Mouse (Mus musculus): ENCODE measurements around the gene Amdhd2. TPM values are rescaled to one million over a fixed set of nuclear protein-coding genes. Genes with fewer than 3 reads are reported as not detected.

Gene Amdhd2
- polyA plus RNA-seq, 1 experiment from 2014 or later = 28.8 TPM

GRCm38 (mm10) chr17:24154463-24154862 is 9.1 kb downstream of the Amdhd2 start:
- H3K36me3 ChIP-seq (ENCODE audit: control insufficient read depth, insufficient read depth, low read length) = 0 out of 2 replicates have a peak, but pooled peaks cover 3% of the 10 kb centered on the region
- WGBS = 79% methylated on average over 3 of the region's 3 CpGs

DNA sequence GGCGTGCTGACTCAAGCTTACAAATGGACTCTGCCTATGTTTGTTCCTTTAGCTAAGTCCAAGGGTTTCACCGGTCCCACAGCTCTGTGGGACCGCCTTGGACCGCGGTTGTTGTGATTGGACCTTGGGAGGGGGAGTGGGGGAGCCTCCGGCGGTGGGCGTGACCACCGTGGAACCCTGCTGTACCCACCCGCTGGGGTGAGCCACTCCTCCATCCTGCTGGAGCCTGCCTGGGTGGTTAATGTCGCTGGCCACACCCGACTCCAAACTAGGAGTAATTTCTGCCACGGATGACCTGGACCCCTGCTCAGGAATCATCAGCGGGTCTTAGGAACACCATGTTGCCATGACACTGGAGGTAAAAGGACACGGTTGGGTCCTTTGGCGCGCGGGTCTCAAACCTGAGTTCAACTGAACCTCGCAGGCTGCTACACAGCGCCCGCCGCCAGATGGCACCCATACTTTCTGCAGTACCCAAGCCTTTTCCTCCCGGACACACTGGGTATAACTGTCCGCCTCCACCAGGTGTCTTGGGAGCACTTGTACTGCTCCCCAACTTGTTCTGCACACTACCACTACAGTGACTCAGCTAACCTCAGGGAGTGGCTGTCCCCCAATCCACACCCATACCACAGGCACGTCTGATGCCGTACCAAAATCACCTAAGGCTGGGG is 11.5 kb downstream of the Amdhd2 start:
- peak overlapping the region; percentile 50 for H3K4me2 ChIP-seq (ENCODE audit: low read depth, low read length)

More at GRCm38 (mm10) chr17:24154463-24154862, 9.1 kb downstream of the Amdhd2 start:
- no peak overlapping the region for H3K27ac ChIP-seq (ENCODE audit: low read depth, low read length)
- H3K4me1 ChIP-seq (ENCODE audit: control insufficient read depth, insufficient read depth, low read length) = peaks cover 4% of the 10 kb centered on the region; the same call in 1 of the 2 replicates
- ATAC-seq (ENCODE audit: low read depth) = no peak
- no peaks in the 10 kb centered on the region for H3K9me3 ChIP-seq (ENCODE audit: control insufficient read depth, low read length)
- H3K9ac ChIP-seq (replicated peaks; ENCODE audit: low read depth, low read length) = no peak overlapping the region
- no peaks in the 10 kb centered on the region for H3K27me3 ChIP-seq (ENCODE audit: control insufficient read depth, insufficient read depth, low read length)
- H3K4me3 ChIP-seq (ENCODE audit: low read depth, low read length) = no peak overlapping the region
- no peak overlapping the region for H3K4me2 ChIP-seq (ENCODE audit: low read depth, low read length)

GRCm38 (mm10) chr17:24151382-24151781 is 12.2 kb downstream of the Amdhd2 start:
- ATAC-seq (ENCODE audit: low read depth) = no peak
- no peaks in the 10 kb centered on the region for H3K9me3 ChIP-seq (ENCODE audit: control insufficient read depth, low read length)
- H3K9ac ChIP-seq (replicated peaks; ENCODE audit: low read depth, low read length) = no peak overlapping the region
- no peak overlapping the region for H3K27ac ChIP-seq (ENCODE audit: low read depth, low read length)
- H3K36me3 ChIP-seq (ENCODE audit: control insufficient read depth, insufficient read depth, low read length) = 0 out of 2 replicates have a peak, but pooled peaks cover 3% of the 10 kb centered on the region
- peaks cover 4% of the 10 kb centered on the region; the same call in 1 of the 2 replicates for H3K4me1 ChIP-seq (ENCODE audit: control insufficient read depth, insufficient read depth, low read length)
- no peaks in the 10 kb centered on the region for H3K27me3 ChIP-seq (ENCODE audit: control insufficient read depth, insufficient read depth, low read length)
- 12% methylated on average over 7 of the region's 7 CpGs for WGBS
- H3K4me2 ChIP-seq (ENCODE audit: low read depth, low read length) = peak overlapping the region; percentile 50; the same call in 1 of the 2 replicates
- H3K4me3 ChIP-seq (ENCODE audit: low read depth, low read length) = no peak overlapping the region

More for the DNA sequence above, 11.5 kb downstream of the Amdhd2 start:
- no peaks in the 10 kb centered on the region for H3K27me3 ChIP-seq (ENCODE audit: control insufficient read depth, insufficient read depth, low read length)
- 0 out of 2 replicates have a peak, but pooled peaks cover 3% of the 10 kb centered on the region for H3K36me3 ChIP-seq (ENCODE audit: control insufficient read depth, insufficient read depth, low read length)
- H3K9me3 ChIP-seq (ENCODE audit: control insufficient read depth, low read length) = no peaks in the 10 kb centered on the region
- ATAC-seq (ENCODE audit: low read depth) = peak; percentile 87
- H3K9ac ChIP-seq (replicated peaks; ENCODE audit: low read depth, low read length) = 0 out of 2 replicates have a peak overlapping the region, but pooled peaks have one; percentile 4
- peak overlapping the region; percentile 28 for H3K4me3 ChIP-seq (ENCODE audit: low read depth, low read length)
- no peak overlapping the region for H3K27ac ChIP-seq (ENCODE audit: low read depth, low read length)
- 1% methylated on average over 26 of the region's 26 CpGs for WGBS
- peaks cover 4% of the 10 kb centered on the region; the same call in 1 of the 2 replicates for H3K4me1 ChIP-seq (ENCODE audit: control insufficient read depth, insufficient read depth, low read length)

- peak within 1 kb of the TSS; percentile 50 for H3K4me2 ChIP-seq (ENCODE audit: low read depth, low read length)
- H3K36me3 ChIP-seq (ENCODE audit: control insufficient read depth, insufficient read depth, low read length) = 0 out of 2 replicates have a peak, but pooled peaks cover 3% of the 10 kb centered on the region
- no peak within 1 kb of the TSS for H3K27ac ChIP-seq (ENCODE audit: low read depth, low read length)
- peaks cover 4% of the 10 kb centered on the region; the same call in 1 of the 2 replicates for H3K4me1 ChIP-seq (ENCODE audit: control insufficient read depth, insufficient read depth, low read length)
- H3K27me3 ChIP-seq (ENCODE audit: control insufficient read depth, insufficient read depth, low read length) = no peaks in the 10 kb centered on the region
- 0 out of 2 replicates have a peak within 1 kb of the TSS, but pooled peaks have one; percentile 4 for H3K9ac ChIP-seq (replicated peaks; ENCODE audit: low read depth, low read length)
- peak within 1 kb of the TSS; percentile 28; the same call in 1 of the 2 replicates for H3K4me3 ChIP-seq (ENCODE audit: low read depth, low read length)
- no peak for ATAC-seq (ENCODE audit: low read depth)
- H3K9me3 ChIP-seq (ENCODE audit: control insufficient read depth, low read length) = no peaks in the 10 kb centered on the region
- WGBS = 89% methylated on average over 2 of the region's 2 CpGs
Measured at GRCm38 (mm10) chr17:24150824-24151223, 12.7 kb downstream of the Amdhd2 start, which contains the start of gene Pdpk1. Pdpk1 (minus strand) TSS chr17:24150924.

DNA sequence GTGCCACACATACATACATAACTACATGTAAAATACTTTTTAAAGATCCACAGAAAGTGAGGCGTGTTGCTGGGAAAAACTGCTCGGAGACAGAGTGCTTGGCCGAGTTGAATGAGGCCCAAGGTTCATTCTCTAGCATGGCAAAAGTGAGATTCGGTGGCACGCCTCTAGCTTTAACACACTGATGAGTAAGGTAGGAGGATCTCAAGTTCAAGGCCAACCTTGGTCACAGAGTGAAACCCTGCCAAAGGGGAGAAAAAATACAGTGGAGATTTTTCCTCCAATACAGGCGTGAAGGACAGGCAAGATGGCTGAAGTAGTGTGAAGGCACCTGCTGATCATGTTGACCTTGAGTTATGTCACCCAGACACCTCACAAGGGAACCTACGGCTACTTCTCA is 14.1 kb downstream of the Amdhd2 start:
- H3K9me3 ChIP-seq (ENCODE audit: control insufficient read depth, low read length) = no peaks in the 10 kb centered on the region
- H3K4me2 ChIP-seq (ENCODE audit: low read depth, low read length) = no peak overlapping the region
- no peaks in the 10 kb centered on the region for H3K36me3 ChIP-seq (ENCODE audit: control insufficient read depth, insufficient read depth, low read length)
- H3K4me3 ChIP-seq (ENCODE audit: low read depth, low read length) = no peak overlapping the region
- no peak overlapping the region for H3K27ac ChIP-seq (ENCODE audit: low read depth, low read length)
- peaks cover 4% of the 10 kb centered on the region; the same call in 1 of the 2 replicates for H3K4me1 ChIP-seq (ENCODE audit: control insufficient read depth, insufficient read depth, low read length)
- H3K9ac ChIP-seq (replicated peaks; ENCODE audit: low read depth, low read length) = no peak overlapping the region
- WGBS = 92% methylated on average over 7 of the region's 7 CpGs
- H3K27me3 ChIP-seq (ENCODE audit: control insufficient read depth, insufficient read depth, low read length) = no peaks in the 10 kb centered on the region
- no peak for ATAC-seq (ENCODE audit: low read depth)

DNA sequence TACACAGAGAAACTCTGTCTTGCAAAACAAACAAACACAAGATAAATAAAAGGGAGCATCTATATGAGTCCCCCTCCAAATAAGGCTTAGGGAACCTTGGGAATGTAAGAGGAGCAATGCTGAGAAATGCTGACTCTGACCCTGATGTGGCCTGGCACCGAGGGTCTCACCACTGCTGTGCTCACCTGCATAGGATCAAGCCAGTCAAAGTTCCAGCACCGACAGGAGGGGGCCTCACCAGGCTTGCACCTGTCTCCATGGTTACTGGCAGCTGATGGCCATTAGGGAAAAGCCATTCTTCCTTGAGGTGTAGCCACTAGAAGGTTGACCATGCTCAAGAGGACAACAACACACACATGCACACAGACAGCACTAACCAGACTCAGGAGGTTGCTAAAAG is 20.7 kb downstream of the Amdhd2 start:
- H3K9me3 ChIP-seq (ENCODE audit: control insufficient read depth, low read length) = no peaks in the 10 kb centered on the region
- no peaks in the 10 kb centered on the region for H3K27me3 ChIP-seq (ENCODE audit: control insufficient read depth, insufficient read depth, low read length)
- ATAC-seq (ENCODE audit: low read depth) = no peak
- H3K4me3 ChIP-seq (ENCODE audit: low read depth, low read length) = no peak overlapping the region
- H3K27ac ChIP-seq (ENCODE audit: low read depth, low read length) = no peak overlapping the region
- no peaks in the 10 kb centered on the region for H3K36me3 ChIP-seq (ENCODE audit: control insufficient read depth, insufficient read depth, low read length)
- H3K4me1 ChIP-seq (ENCODE audit: control insufficient read depth, insufficient read depth, low read length) = peaks cover 14% of the 10 kb centered on the region
- H3K4me2 ChIP-seq (ENCODE audit: low read depth, low read length) = no peak overlapping the region
- WGBS = 48% methylated on average over 2 of the region's 2 CpGs
- no peak overlapping the region for H3K9ac ChIP-seq (replicated peaks; ENCODE audit: low read depth, low read length)

DNA sequence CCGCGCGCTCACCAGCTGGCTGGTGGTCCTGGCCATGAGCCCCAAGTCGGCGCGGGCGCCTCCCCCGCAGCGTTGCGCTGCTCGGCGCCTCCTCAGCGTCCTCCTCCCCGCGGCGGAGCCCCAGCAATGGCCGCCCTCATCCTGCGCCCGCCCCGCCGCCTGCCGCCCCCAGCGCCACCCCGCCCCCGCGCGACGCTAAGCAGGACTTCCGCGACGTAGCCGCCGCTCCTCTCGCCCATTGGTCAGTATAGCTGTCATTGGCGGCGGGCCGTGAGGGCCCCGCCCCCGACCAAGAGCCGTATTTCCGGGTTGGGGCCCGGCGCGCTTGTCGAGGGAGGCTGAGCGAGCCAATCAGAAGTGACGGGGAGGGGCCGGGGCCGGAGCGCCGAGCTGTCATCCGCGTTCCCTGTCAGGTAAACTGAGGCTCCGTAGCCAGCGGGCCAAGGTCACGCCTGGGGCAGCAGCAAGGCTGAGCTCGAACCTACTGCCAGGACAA is 22.1 kb downstream of the Amdhd2 start:
- peaks cover 14% of the 10 kb centered on the region for H3K4me1 ChIP-seq (ENCODE audit: control insufficient read depth, insufficient read depth, low read length)
- H3K4me3 ChIP-seq (ENCODE audit: low read depth, low read length) = peak overlapping the region; percentile 95
- ATAC-seq (ENCODE audit: low read depth) = peak; percentile 98
- peak overlapping the region; percentile 95 for H3K4me2 ChIP-seq (ENCODE audit: low read depth, low read length)
- H3K9me3 ChIP-seq (ENCODE audit: control insufficient read depth, low read length) = no peaks in the 10 kb centered on the region
- no peaks in the 10 kb centered on the region for H3K27me3 ChIP-seq (ENCODE audit: control insufficient read depth, insufficient read depth, low read length)
- H3K27ac ChIP-seq (ENCODE audit: low read depth, low read length) = peak overlapping the region; percentile 79
- no peaks in the 10 kb centered on the region for H3K36me3 ChIP-seq (ENCODE audit: control insufficient read depth, insufficient read depth, low read length)
- under 1% methylated on average over 46 of the region's 57 CpGs for WGBS
- H3K9ac ChIP-seq (replicated peaks; ENCODE audit: low read depth, low read length) = peak overlapping the region; percentile 92

DNA sequence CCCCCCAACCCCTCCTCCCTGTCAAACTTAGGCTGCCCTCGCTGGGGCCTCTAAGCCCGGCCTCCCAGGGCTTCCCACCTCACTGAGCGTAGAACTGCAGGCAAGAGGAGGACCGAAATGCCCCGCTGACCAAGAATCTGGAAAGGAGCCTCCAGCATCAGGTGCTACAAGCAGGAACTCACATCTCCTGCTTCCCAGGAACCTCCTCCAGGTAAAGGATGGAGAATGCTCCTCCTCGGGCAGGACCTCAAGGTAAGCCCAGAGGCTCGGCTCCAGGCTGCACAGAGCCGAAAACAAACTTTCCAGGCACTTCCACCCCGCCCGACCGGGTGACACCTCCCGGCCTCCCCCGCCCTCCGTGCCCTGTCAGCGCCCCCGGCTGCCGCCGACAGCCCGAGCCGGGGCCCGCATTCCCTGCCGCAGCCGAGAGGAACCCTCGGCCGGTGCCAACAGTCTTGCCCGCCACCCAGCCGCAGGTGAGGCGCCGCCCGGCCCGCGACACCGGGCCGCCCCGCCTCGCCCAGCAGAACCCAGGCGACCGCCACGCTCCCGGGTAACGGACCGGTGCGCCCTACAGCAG is 22.6 kb downstream of the Amdhd2 start:
- H3K9me3 ChIP-seq (ENCODE audit: control insufficient read depth, low read length) = no peaks in the 10 kb centered on the region
- 2% methylated on average over 42 of the region's 43 CpGs for WGBS
- H3K9ac ChIP-seq (replicated peaks; ENCODE audit: low read depth, low read length) = peak overlapping the region; percentile 92
- H3K36me3 ChIP-seq (ENCODE audit: control insufficient read depth, insufficient read depth, low read length) = no peaks in the 10 kb centered on the region
- peak overlapping the region; percentile 79 for H3K27ac ChIP-seq (ENCODE audit: low read depth, low read length)
- peaks cover 14% of the 10 kb centered on the region for H3K4me1 ChIP-seq (ENCODE audit: control insufficient read depth, insufficient read depth, low read length)
- peak; percentile 5; the same call in 1 of the 2 replicates for ATAC-seq (ENCODE audit: low read depth)
- peak overlapping the region; percentile 95 for H3K4me3 ChIP-seq (ENCODE audit: low read depth, low read length)
- peak overlapping the region; percentile 95 for H3K4me2 ChIP-seq (ENCODE audit: low read depth, low read length)
- H3K27me3 ChIP-seq (ENCODE audit: control insufficient read depth, insufficient read depth, low read length) = no peaks in the 10 kb centered on the region

GRCm38 (mm10) chr17:24139968-24140367 is 23.6 kb downstream of the Amdhd2 start:
- peak overlapping the region; percentile 95 for H3K4me2 ChIP-seq (ENCODE audit: low read depth, low read length)
- ATAC-seq (ENCODE audit: low read depth) = no peak
- H3K27ac ChIP-seq (ENCODE audit: low read depth, low read length) = no peak overlapping the region
- no peaks in the 10 kb centered on the region for H3K36me3 ChIP-seq (ENCODE audit: control insufficient read depth, insufficient read depth, low read length)
- H3K9me3 ChIP-seq (ENCODE audit: control insufficient read depth, low read length) = no peaks in the 10 kb centered on the region
- H3K4me3 ChIP-seq (ENCODE audit: low read depth, low read length) = peak overlapping the region; percentile 95
- peaks cover 14% of the 10 kb centered on the region for H3K4me1 ChIP-seq (ENCODE audit: control insufficient read depth, insufficient read depth, low read length)
- 93% methylated on average over 4 of the region's 4 CpGs for WGBS
- H3K27me3 ChIP-seq (ENCODE audit: control insufficient read depth, insufficient read depth, low read length) = no peaks in the 10 kb centered on the region
- H3K9ac ChIP-seq (replicated peaks; ENCODE audit: low read depth, low read length) = no peak overlapping the region
